Mouse (Mus musculus) kidney, postnatal 14 days (tissue): Measurements from ENCODE around the gene Metap2.
A peak's percentile ranks its signal among the peaks of the same experiment; 100 is the strongest.
"Not testable (repeated sequence)": the region's sequence is repeated elsewhere in the genome, so short reads cannot be mapped to it uniquely, and the experiment has no call there.

Experiments used
- DNase-seq: peaks from one replicate; pipeline ENCODE4 v3.0.0; 2022; ENCODE audit warnings: mixed read lengths

The Metap2 gene

GRCm38 (mm10) chr10:93834394-93834745 is 62.5 kb downstream of the Metap2 start:
- no peak for DNase-seq

- peak; percentile 70 for DNase-seq
Measured at GRCm38 (mm10) chr10:93833699-93834393, 63.0 kb downstream of the Metap2 start.

DNA sequence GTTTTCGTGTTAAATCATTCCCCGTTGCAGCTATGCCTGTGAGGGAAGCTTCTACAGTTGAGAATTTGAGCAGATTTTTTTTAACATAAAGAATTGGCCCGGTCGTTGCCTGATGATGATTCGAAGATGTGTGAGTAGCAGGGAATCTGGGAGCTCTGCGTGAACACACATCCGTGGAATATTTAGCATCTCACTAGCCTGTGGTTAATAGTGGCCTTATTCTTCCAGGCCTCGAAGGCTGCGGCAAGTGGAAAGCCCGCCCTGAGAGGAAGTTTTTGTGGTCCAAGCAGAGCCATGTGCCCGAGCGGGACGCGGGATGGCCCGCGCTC is 63.6 kb downstream of the Metap2 start:
- DNase-seq: no peak

DNA sequence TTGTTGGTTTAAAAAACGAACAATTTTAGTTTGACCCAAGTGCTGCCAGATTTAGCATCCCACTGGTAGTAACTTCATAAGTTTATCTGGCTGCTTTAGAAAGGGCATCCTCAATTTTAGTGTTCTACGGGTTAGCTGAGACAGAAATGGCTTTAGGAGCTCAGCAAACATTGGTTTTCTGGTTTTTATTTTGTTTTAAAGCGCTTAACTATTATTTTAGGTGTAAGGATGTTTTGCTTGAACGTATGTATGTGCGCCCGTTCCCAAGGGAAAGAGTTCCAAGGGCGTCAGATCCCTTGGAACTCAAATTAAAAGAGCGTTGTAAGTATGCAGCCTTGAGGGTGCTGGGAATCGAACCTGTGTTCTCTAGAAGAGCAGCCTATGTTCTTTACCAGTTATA is 64.1 kb downstream of the Metap2 start:
- DNase-seq: no peak

- DNase-seq: no peak
Measured at GRCm38 (mm10) chr10:93831730-93832574, 64.9 kb downstream of the Metap2 start.

GRCm38 (mm10) chr10:93830931-93831729 is 65.8 kb downstream of the Metap2 start, which contains the start of gene Usp44:
Usp44 (plus strand) TSS chr10:93831555.
- DNase-seq: no peak

DNA sequence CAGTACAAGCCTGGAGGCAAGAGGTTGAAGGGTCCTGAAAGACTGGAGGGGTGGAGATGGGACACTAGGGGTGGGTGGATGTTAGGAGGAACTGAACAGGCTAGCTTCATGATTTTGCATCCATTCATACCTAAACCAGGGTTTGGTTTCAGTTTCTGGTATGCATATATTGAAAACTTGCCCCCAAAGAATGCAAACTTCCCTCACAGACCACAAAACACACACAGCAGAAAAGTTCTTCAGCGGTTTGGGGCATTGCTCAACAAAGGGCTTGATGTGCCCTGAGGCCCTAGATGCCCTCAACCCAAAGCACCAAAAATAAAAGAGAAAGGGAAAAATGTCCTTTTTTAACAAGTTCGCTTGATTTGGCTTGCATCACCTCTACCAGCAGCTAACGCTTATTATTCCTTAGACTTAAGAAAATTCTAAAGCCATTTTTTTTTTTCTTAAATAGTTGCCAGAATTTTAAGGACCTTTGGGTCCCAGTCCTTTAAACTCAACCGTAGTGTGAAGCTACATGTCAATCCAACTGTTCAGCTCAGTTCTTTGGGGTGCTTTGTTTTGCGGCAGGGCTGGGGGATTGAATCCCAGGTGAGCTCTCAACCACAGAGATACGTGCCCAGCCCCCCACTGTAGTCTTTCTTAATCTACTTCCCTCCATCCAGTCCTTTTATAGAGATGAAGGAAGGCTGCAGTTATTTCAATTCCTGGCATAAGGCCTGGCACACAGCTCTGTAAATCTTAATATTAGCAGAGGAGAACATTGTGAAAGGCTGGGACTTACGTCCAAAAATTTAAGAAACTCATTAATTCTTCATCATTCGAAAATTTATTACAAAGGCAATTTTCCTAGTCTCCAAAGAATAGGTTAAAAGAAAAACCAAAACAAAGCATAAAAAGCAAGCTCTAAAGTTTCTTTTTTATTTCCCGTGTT is 66.7 kb downstream of the Metap2 start:
- no peak for DNase-seq

- peak; percentile 77 for DNase-seq
Measured at GRCm38 (mm10) chr10:93818661-93819060, 78.2 kb downstream of the Metap2 start.

GRCm38 (mm10) chr10:93813755-93814154 is 83.1 kb downstream of the Metap2 start:
- no peak for DNase-seq

DNA sequence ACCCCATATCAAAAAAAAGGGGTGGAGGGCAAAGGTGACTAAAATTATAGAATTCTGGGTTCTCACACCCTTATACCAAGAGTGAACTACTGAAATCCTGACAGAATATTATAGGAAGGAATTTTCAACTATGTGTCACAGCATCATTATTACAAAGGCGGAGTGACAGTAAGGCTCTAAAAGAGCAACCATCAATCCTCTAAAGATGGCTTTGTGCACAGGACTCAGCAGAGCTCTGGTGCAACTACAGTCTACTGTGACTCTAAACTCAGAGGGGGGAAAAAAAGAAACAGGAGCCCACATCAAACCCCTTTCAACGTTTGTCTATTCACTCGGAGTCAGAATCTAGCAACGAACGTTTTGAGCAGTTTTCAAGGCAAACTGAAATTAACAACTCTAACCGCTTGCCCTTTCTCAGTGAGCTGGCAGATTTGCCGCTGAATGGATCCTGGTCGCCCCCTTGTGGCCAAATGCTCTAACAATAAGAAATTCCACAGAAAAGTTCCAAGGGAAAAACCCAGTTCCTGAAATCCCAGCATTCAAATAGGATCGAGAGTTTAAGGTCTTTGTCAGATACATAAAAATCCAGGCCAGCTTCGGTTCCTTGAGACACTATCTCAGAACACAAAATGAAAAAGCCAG is 84.0 kb downstream of the Metap2 start:
- peak; percentile 80 for DNase-seq

GRCm38 (mm10) chr10:93812098-93812497 is 84.8 kb downstream of the Metap2 start:
- DNase-seq: no peak

DNA sequence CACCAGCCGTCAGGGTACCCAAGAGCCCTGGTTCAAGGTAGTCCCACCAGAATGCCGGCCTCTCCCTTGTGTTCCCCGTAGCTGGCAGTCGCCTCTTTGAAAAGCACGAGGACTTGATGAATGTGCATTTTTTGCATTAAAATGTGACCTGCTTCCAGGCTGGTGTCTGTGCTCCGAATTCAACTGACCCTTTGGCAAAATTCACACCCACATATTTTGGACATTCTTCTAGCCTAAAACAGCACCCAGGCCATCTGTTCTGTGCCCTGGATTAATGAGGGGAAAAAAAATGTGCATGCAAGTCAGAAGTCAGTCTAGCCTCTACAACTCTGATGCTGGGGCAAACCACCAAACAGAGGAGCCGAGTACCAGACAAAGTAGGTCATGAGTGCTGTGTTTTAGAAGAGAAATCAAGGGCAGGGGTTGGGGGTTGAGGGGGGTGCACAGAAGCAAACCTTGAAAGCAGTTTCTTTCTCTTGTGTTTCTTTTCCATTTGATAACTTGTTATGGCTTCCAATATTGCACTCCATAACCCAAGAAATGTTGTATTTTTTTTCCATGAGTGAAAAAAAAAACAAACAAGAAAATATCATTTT is 86.2 kb downstream of the Metap2 start:
- DNase-seq: peak; percentile 17

GRCm38 (mm10) chr10:93809438-93809837 is 87.5 kb downstream of the Metap2 start:
- DNase-seq: not testable (repeated sequence)
